Mouse (Mus musculus): ENCODE results near the gene Osbpl7. TPM values are rescaled to one million over a fixed set of nuclear protein-coding genes. Genes with fewer than 3 reads are reported as not detected.

Osbpl7 gene
- total and polyA plus RNA-seq, 2 experiments: 1.7 to 2.2 TPM

- Histone ChIP-seq H3K4me3 (ENCODE audit: insufficient read depth, low read depth, low read length) (no peak overlapping the region), H3K27me3 (ENCODE audit: control insufficient read depth, insufficient read depth, low read length) (peaks cover 31% of the 10 kb centered on the region), H3K9ac (ENCODE audit: low read depth, low read length) (no peak overlapping the region), H3K36me3 (ENCODE audit: control insufficient read depth, insufficient read depth, low read length) (no peaks in the 10 kb centered on the region), H3K79me2 (ENCODE audit: control insufficient read depth, insufficient read depth, low read length) (no peaks in the 10 kb centered on the region), H3K27ac (replicated peaks; ENCODE audit: insufficient read depth, low read depth, low read length) (no peak overlapping the region), H3K4me1 (ENCODE audit: control insufficient read depth, insufficient read depth, low read length) (no peaks in the 10 kb centered on the region; the same call in 1 of the 2 replicates)
- 4% methylated on average over 36 of the region's 36 CpGs for WGBS
- TF ChIP-seq CTCF (IDR thresholded peaks at IDR 0.05; ENCODE audit: low read depth, low read length) (no peak), POLR2A (IDR thresholded peaks at IDR 0.05; ENCODE audit: extremely low read depth, insufficient read depth, low read length) (no peak)
- no peak for DNase-seq (ENCODE audit: extremely low read depth, low read depth, low spot score)
Observed at GRCm38 (mm10) chr11:97017696-97018582, 32.5 kb upstream of the Osbpl7 start.

DNA sequence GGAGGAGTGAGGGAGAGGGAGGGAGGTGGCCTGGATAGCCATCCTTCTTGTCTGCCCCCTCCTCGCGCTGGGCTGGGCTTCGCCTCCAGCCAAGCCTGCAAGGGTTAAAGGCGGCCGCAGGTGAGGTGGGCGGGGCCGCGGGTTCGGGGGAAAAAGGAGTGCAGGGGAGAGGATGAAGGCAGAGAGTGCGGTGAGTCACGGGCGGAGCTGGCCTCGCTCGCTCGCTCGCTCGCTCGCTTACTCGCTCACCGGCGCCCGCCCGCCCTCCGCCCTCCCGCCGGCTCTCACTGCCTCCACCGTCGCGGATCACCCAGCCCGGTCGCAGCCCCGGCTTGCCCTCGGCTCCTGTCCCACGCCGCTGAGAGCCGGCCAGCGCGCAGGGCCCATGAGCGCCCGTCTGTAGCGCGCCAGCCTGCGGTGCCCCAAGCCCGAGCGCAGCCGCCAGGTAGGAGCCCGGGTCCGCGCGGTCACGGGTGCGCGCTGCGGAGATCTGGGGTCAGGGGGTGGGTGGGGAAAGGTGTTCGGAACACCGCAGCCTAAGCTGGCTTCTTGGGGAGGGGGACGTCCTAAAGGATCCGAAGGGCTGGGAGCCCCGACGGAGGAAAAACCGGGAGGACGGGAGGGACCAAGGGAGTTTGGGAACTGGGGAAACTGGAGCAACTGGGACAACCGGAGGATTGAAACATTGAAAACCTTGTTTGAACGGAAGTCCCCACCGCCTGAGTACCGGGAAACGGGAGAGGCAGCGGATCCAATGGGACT is 31.7 kb upstream of the Osbpl7 start:
- Histone ChIP-seq H3K79me2 (ENCODE audit: control insufficient read depth, insufficient read depth, low read length) (no peaks in the 10 kb centered on the region), H3K9ac (ENCODE audit: low read depth, low read length) (no peak overlapping the region), H3K4me1 (ENCODE audit: control insufficient read depth, insufficient read depth, low read length) (no peaks in the 10 kb centered on the region; the same call in 1 of the 2 replicates), H3K27me3 (ENCODE audit: control insufficient read depth, insufficient read depth, low read length) (peaks cover 31% of the 10 kb centered on the region), H3K27ac (replicated peaks; ENCODE audit: insufficient read depth, low read depth, low read length) (no peak overlapping the region), H3K4me3 (ENCODE audit: insufficient read depth, low read depth, low read length) (no peak overlapping the region; the same call in 1 of the 2 replicates), H3K36me3 (ENCODE audit: control insufficient read depth, insufficient read depth, low read length) (no peaks in the 10 kb centered on the region)
- TF ChIP-seq POLR2A (IDR thresholded peaks at IDR 0.05; ENCODE audit: extremely low read depth, insufficient read depth, low read length): no peak
- no peak for TF ChIP-seq CTCF (IDR thresholded peaks at IDR 0.05; ENCODE audit: low read depth, low read length)
- DNase-seq (ENCODE audit: extremely low read depth, low read depth, low spot score): no peak
- 2% methylated on average over 62 of the region's 68 CpGs for WGBS

GRCm38 (mm10) chr11:97019345-97019708 is 31.1 kb upstream of the Osbpl7 start:
- DNase-seq (ENCODE audit: extremely low read depth, low read depth, low spot score): no peak
- TF ChIP-seq CTCF (IDR thresholded peaks at IDR 0.05; ENCODE audit: low read depth, low read length) (no peak), POLR2A (IDR thresholded peaks at IDR 0.05; ENCODE audit: extremely low read depth, insufficient read depth, low read length) (no peak)
- 18% methylated on average over 13 of the region's 13 CpGs for WGBS
- H3K9ac ChIP-seq (ENCODE audit: low read depth, low read length): no peak overlapping the region
- no peaks in the 10 kb centered on the region; the same call in 1 of the 2 replicates for H3K4me1 ChIP-seq (ENCODE audit: control insufficient read depth, insufficient read depth, low read length)
- H3K36me3 ChIP-seq (ENCODE audit: control insufficient read depth, insufficient read depth, low read length): no peaks in the 10 kb centered on the region
- H3K79me2 ChIP-seq (ENCODE audit: control insufficient read depth, insufficient read depth, low read length): no peaks in the 10 kb centered on the region
- peaks cover 31% of the 10 kb centered on the region for H3K27me3 ChIP-seq (ENCODE audit: control insufficient read depth, insufficient read depth, low read length)
- H3K4me3 ChIP-seq (ENCODE audit: insufficient read depth, low read depth, low read length): no peak overlapping the region
- H3K27ac ChIP-seq (replicated peaks; ENCODE audit: insufficient read depth, low read depth, low read length): no peak overlapping the region

- Histone ChIP-seq H3K9ac (ENCODE audit: low read depth, low read length) (no peak overlapping the region), H3K4me3 (ENCODE audit: insufficient read depth, low read depth, low read length) (peak overlapping the region; percentile 59; the same call in 1 of the 2 replicates), H3K27me3 (ENCODE audit: control insufficient read depth, insufficient read depth, low read length) (peaks cover 24% of the 10 kb centered on the region), H3K27ac (replicated peaks; ENCODE audit: insufficient read depth, low read depth, low read length) (no peak overlapping the region), H3K79me2 (ENCODE audit: control insufficient read depth, insufficient read depth, low read length) (no peaks in the 10 kb centered on the region), H3K36me3 (ENCODE audit: control insufficient read depth, insufficient read depth, low read length) (no peaks in the 10 kb centered on the region), H3K4me1 (ENCODE audit: control insufficient read depth, insufficient read depth, low read length) (peaks cover 4% of the 10 kb centered on the region; the same call in 1 of the 2 replicates)
- no peak for TF ChIP-seq CTCF (IDR thresholded peaks at IDR 0.05; ENCODE audit: low read depth, low read length)
- no peak for TF ChIP-seq POLR2A (IDR thresholded peaks at IDR 0.05; ENCODE audit: extremely low read depth, insufficient read depth, low read length)
- WGBS: 5% methylated on average over 27 of the region's 27 CpGs
- no peak for DNase-seq (ENCODE audit: extremely low read depth, low read depth, low spot score)
Observed at GRCm38 (mm10) chr11:97021121-97021765, 29.2 kb upstream of the Osbpl7 start.

- Histone ChIP-seq H3K4me1 (ENCODE audit: control insufficient read depth, insufficient read depth, low read length) (peaks cover 4% of the 10 kb centered on the region; the same call in 1 of the 2 replicates), H3K36me3 (ENCODE audit: control insufficient read depth, insufficient read depth, low read length) (no peaks in the 10 kb centered on the region), H3K79me2 (ENCODE audit: control insufficient read depth, insufficient read depth, low read length) (no peaks in the 10 kb centered on the region), H3K27me3 (ENCODE audit: control insufficient read depth, insufficient read depth, low read length) (peaks cover 20% of the 10 kb centered on the region), H3K27ac (replicated peaks; ENCODE audit: insufficient read depth, low read depth, low read length) (no peak overlapping the region), H3K4me3 (ENCODE audit: insufficient read depth, low read depth, low read length) (peak overlapping the region; percentile 59), H3K9ac (ENCODE audit: low read depth, low read length) (peak overlapping the region; percentile 66)
- WGBS: under 1% methylated on average over 50 of the region's 50 CpGs
- peak; percentile 33 for DNase-seq (ENCODE audit: extremely low read depth, low read depth, low spot score)
- TF ChIP-seq POLR2A (IDR thresholded peaks at IDR 0.05; ENCODE audit: extremely low read depth, insufficient read depth, low read length) (no peak), CTCF (IDR thresholded peaks at IDR 0.05; ENCODE audit: low read depth, low read length) (peak; percentile 83)
Observed at GRCm38 (mm10) chr11:97021873-97022484, 28.4 kb upstream of the Osbpl7 start.
